Mouse (Mus musculus) intestine, embryonic 14.5 days (tissue): ENCODE results near the gene Gatb. TPM values are rescaled to one million over a fixed set of nuclear protein-coding genes. Genes with fewer than 3 reads are reported as not detected.

ENCODE experiments used
- ATAC-seq: fragments of 200-750 bp; cut with Nextera tagmentation; replicated peaks from 2 replicates; pipeline ENCODE4 v1.8.0; 2017; ENCODE audit warnings: low read depth, moderate number of reproducible peaks, moderate TSS enrichment, moderate library complexity; ENCODE audit not compliant: low FRiP score, low TSS enrichment
- DNase-seq: peaks from one replicate; pipeline ENCODE4 v3.0.0-alpha.2; 2018; ENCODE audit warnings: low spot score
- H3K27ac ChIP-seq: fragments of 300-500 bp; sonication (generic); 2 replicates; pipeline ENCODE4 v1.5.1; 2014; ENCODE audit warnings: low read depth, mild to moderate bottlenecking, control low read depth
- H3K27me3 ChIP-seq: fragments of 300-500 bp; sonication (generic); replicated peaks from 2 replicates; pipeline ENCODE4 v1.6.1; 2014; ENCODE audit warnings: low read length, control low read depth; ENCODE audit not compliant: control insufficient read depth, insufficient read depth
- H3K36me3 ChIP-seq: fragments of 300-500 bp; sonication (generic); 2 replicates; pipeline ENCODE4 v1.6.1; 2014; ENCODE audit warnings: low read length, control low read depth; ENCODE audit not compliant: control insufficient read depth, insufficient read depth
- H3K4me1 ChIP-seq: fragments of 300-500 bp; sonication (generic); replicated peaks from 2 replicates; pipeline ENCODE4 v1.6.1; 2014; ENCODE audit warnings: low read length, control low read depth, mixed read lengths; ENCODE audit not compliant: control insufficient read depth, insufficient read depth
- H3K4me2 ChIP-seq: fragments of 300-500 bp; sonication (generic); 2 replicates; pipeline ENCODE4 v1.6.1; 2014; ENCODE audit warnings: low read length
- H3K4me3 ChIP-seq: fragments of 300-500 bp; sonication (generic); 2 replicates; pipeline ENCODE4 v1.5.1; 2014; ENCODE audit warnings: low read depth, low read length, control low read depth, mixed read lengths
- H3K9ac ChIP-seq: fragments of 300-500 bp; sonication (generic); 2 replicates; pipeline ENCODE4 v1.6.1; 2014; ENCODE audit warnings: mild to moderate bottlenecking, low read length
- H3K9me3 ChIP-seq: fragments of 300-500 bp; sonication (generic); 2 replicates; pipeline ENCODE4 v1.6.1; 2016; ENCODE audit warnings: low read length, control low read depth; ENCODE audit not compliant: control insufficient read depth
- WGBS: fragments of 180-500 bp; shearing (Covaris S2); extraction: QIAGEN DNeasy Blood & Tissue Kit; methylation state at CpG from one replicate; pipeline ENCODE4 v1.1.7; 2014; 5-methylcytosine and 5-hydroxymethylcytosine counted together
- polyA plus RNA-seq: library from polyadenylated mRNA; unstranded; fragments of >200 nt; fragmentation: Nextera tagmentation; extraction: Ambion mirVana; gene quantifications from 2 replicates; pipeline ENCODE4 v1.2.1, GENCODE M21; 2014

Gatb gene
- polyA plus RNA-seq, 1 experiment from 2014 or later, result 30.1 TPM

GRCm38 (mm10) chr3:85635126-85635419, 61.2 kb downstream of the Gatb start:
- ATAC-seq, result no peak
- Histone ChIP-seq H3K27ac (no peak overlapping the region), H3K9ac (no peak overlapping the region), H3K4me3 (no peak overlapping the region), H3K36me3 (0 out of 2 replicates have a peak, but pooled peaks cover 5% of the 10 kb centered on the region), H3K27me3 (no peaks in the 10 kb centered on the region), H3K4me2 (no peak overlapping the region), H3K9me3 (no peaks in the 10 kb centered on the region), H3K4me1 (peaks cover 2% of the 10 kb centered on the region; the same call in 1 of the 2 replicates)
- DNase-seq, result no peak
- 65% methylated on average over 2 of the region's 2 CpGs for WGBS

GRCm38 (mm10) chr3:85635591-85635990, 61.7 kb downstream of the Gatb start:
- no peak overlapping the region for H3K9ac ChIP-seq
- no peak overlapping the region for H3K4me3 ChIP-seq
- H3K27me3 ChIP-seq, result no peaks in the 10 kb centered on the region
- ATAC-seq (no peak), DNase-seq (no peak)
- H3K9me3 ChIP-seq, result no peaks in the 10 kb centered on the region
- H3K4me1 ChIP-seq, result peaks cover 2% of the 10 kb centered on the region; the same call in 1 of the 2 replicates
- no peak overlapping the region for H3K27ac ChIP-seq
- 0 out of 2 replicates have a peak, but pooled peaks cover 5% of the 10 kb centered on the region for H3K36me3 ChIP-seq
- 75% methylated on average over 2 of the region's 2 CpGs for WGBS
- no peak overlapping the region for H3K4me2 ChIP-seq

GRCm38 (mm10) chr3:85636716-85637447, 63.0 kb downstream of the Gatb start:
- H3K4me2 ChIP-seq, result no peak overlapping the region
- H3K4me1 ChIP-seq, result peaks cover 2% of the 10 kb centered on the region; the same call in 1 of the 2 replicates
- no peak overlapping the region for H3K9ac ChIP-seq
- H3K4me3 ChIP-seq, result no peak overlapping the region
- 0 out of 2 replicates have a peak, but pooled peaks cover 5% of the 10 kb centered on the region for H3K36me3 ChIP-seq
- H3K27me3 ChIP-seq, result no peaks in the 10 kb centered on the region
- DNase-seq (no peak), ATAC-seq (no peak)
- H3K9me3 ChIP-seq, result no peaks in the 10 kb centered on the region
- H3K27ac ChIP-seq, result no peak overlapping the region; the same call in 1 of the 2 replicates
- WGBS, result 85% methylated on average over 5 of the region's 5 CpGs

- no peak overlapping the region for H3K27ac ChIP-seq
- ATAC-seq (no peak), DNase-seq (no peak)
- WGBS, result 89% methylated on average over 3 of the region's 3 CpGs
- H3K4me3 ChIP-seq, result no peak overlapping the region
- H3K4me1 ChIP-seq, result no peaks in the 10 kb centered on the region
- no peaks in the 10 kb centered on the region for H3K9me3 ChIP-seq
- no peak overlapping the region for H3K4me2 ChIP-seq
- no peaks in the 10 kb centered on the region for H3K27me3 ChIP-seq
- 0 out of 2 replicates have a peak, but pooled peaks cover 5% of the 10 kb centered on the region for H3K36me3 ChIP-seq
- no peak overlapping the region for H3K9ac ChIP-seq
These were observed 67.8 kb downstream of the Gatb start for GRCm38 (mm10) chr3:85641751-85642150.

- Histone ChIP-seq H3K4me2 (no peak overlapping the region), H3K9ac (no peak overlapping the region), H3K4me1 (no peaks in the 10 kb centered on the region), H3K27ac (no peak overlapping the region), H3K27me3 (no peaks in the 10 kb centered on the region), H3K4me3 (no peak overlapping the region), H3K36me3 (no peaks in the 10 kb centered on the region), H3K9me3 (no peaks in the 10 kb centered on the region)
- DNase-seq (no peak), ATAC-seq (no peak)
- WGBS, result 88% methylated on average over 3 of the region's 3 CpGs
These were observed 70.9 kb downstream of the Gatb start for GRCm38 (mm10) chr3:85644814-85645213.

- no peak for ATAC-seq
- Histone ChIP-seq H3K36me3 (no peaks in the 10 kb centered on the region), H3K4me3 (no peak overlapping the region), H3K4me2 (no peak overlapping the region), H3K9ac (no peak overlapping the region), H3K9me3 (no peaks in the 10 kb centered on the region), H3K27ac (no peak overlapping the region), H3K27me3 (no peaks in the 10 kb centered on the region), H3K4me1 (no peaks in the 10 kb centered on the region)
- DNase-seq, result no peak
- 58% methylated on average over 7 of the region's 7 CpGs for WGBS
These were observed 71.6 kb downstream of the Gatb start for GRCm38 (mm10) chr3:85645517-85646004.

GRCm38 (mm10) chr3:85649176-85649575, 75.3 kb downstream of the Gatb start:
- no peak overlapping the region for H3K4me3 ChIP-seq
- no peaks in the 10 kb centered on the region for H3K27me3 ChIP-seq
- no peak overlapping the region for H3K27ac ChIP-seq
- no peaks in the 10 kb centered on the region for H3K9me3 ChIP-seq
- DNase-seq (no peak), ATAC-seq (no peak)
- no peaks in the 10 kb centered on the region for H3K4me1 ChIP-seq
- H3K36me3 ChIP-seq, result no peaks in the 10 kb centered on the region
- no peak overlapping the region for H3K9ac ChIP-seq
- no peak overlapping the region for H3K4me2 ChIP-seq
- WGBS, result 95% methylated on average over 4 of the region's 4 CpGs

- ATAC-seq, result no peak
- no peaks in the 10 kb centered on the region for H3K4me1 ChIP-seq
- H3K9me3 ChIP-seq, result no peaks in the 10 kb centered on the region
- H3K36me3 ChIP-seq, result no peaks in the 10 kb centered on the region
- DNase-seq, result no peak
- H3K27me3 ChIP-seq, result no peaks in the 10 kb centered on the region
- 79% methylated on average over 4 of the region's 4 CpGs for WGBS
- H3K27ac ChIP-seq, result no peak overlapping the region
- no peak overlapping the region for H3K9ac ChIP-seq
- no peak overlapping the region for H3K4me2 ChIP-seq
- no peak overlapping the region for H3K4me3 ChIP-seq
These were observed 79.1 kb downstream of the Gatb start for GRCm38 (mm10) chr3:85652727-85653665.
